Mouse (Mus musculus) ES-Bruce4 (cell line): Measurements from ENCODE around the gene Spef1.

Source experiments
- CTCF ChIP-seq: IDR thresholded peaks from one replicate; pipeline ENCODE4 v1.8.1; 2011; ENCODE audit warnings: low read depth, low read length
- EP300 ChIP-seq: IDR thresholded peaks from 2 replicates; pipeline ENCODE4 v1.6.1; 2011; ENCODE audit warnings: low read depth, low read length; ENCODE audit not compliant: insufficient read depth
- POLR2A ChIP-seq: IDR thresholded peaks from one replicate; pipeline ENCODE4 v1.8.1; 2011; ENCODE audit warnings: low read length; ENCODE audit not compliant: insufficient read depth

DNA sequence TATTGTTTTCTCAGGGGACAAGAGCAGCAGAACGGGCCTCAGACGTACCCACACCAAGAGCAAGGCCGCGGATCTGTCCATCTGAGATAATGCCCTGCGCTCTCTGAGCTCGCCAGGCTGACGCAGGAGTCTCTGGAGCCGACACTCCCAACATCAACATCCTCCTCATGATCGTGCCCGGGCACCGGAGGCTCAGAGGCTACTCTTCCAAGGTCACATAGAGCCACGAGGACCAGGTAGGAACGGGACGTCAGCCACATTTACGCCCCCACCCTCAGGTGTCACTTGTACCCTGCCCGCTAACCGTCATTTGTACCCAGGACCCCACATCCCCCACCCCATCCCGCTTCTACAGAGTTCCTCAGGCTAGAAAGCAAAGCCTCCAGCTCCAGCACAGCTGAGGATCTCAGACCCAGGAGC, 27.6 kb downstream of the Spef1 start:
- TF ChIP-seq CTCF (no peak), EP300 (no peak), POLR2A (no peak)
